Mouse (Mus musculus): ENCODE measurements around the gene Macf1.

DNA sequence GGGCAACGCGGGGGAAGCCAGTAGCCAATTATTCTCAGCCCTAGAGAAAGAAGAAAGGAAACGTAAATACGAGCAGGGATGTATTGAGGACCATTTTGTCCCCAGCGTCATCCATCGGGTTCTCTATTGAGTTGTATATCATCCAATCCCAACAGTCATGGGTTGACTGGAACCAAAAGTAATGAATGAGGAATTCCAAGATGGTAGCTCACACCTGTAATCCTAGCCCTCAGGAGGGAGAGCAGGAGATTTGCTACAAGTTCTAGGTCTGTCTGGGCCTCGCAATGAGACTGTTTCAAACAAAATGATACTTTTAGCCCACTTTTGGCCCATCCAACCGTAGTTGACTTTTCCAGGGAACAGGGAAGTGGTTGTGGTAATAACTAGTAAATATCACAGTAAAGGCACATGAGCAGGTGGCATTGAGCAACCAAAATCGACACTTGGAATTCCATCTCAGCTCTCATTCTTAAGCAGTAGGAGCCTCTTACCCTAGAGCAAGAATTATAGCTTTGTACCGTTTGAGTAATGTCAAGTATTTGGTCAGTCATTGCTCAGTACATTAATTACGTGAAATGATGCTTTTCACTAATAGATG, 18.4 kb downstream of the Macf1 start:
- TF ChIP-seq POLR2A (IDR thresholded peaks at IDR 0.05; ENCODE audit: insufficient read depth, low read length) (no peak), EP300 (IDR thresholded peaks at IDR 0.05; ENCODE audit: insufficient read depth, low read depth, low read length) (no peak), CTCF (IDR thresholded peaks at IDR 0.05; ENCODE audit: low read depth, low read length) (no peak)

Measured in ES-Bruce4 (cell line).